Mouse (Mus musculus) kidney, embryonic 14.5 days (tissue): ENCODE measurements around the gene Nutm1. TPM values are rescaled to one million over a fixed set of nuclear protein-coding genes. Genes with fewer than 3 reads are reported as not detected.

ENCODE experiments used
- ATAC-seq: fragments of 200-750 bp; cut with Nextera tagmentation; 2 replicates; pipeline ENCODE4 v1.8.0; 2017; ENCODE audit warnings: moderate number of reproducible peaks, mild to moderate bottlenecking, moderate TSS enrichment, moderate library complexity; ENCODE audit not compliant: low FRiP score, low TSS enrichment
- H3K27ac ChIP-seq: fragments of 300-500 bp; sonication (generic); 2 replicates; pipeline ENCODE4 v1.5.1; 2014; ENCODE audit warnings: low read depth, mild to moderate bottlenecking, low read length, moderate library complexity, mixed read lengths
- H3K27me3 ChIP-seq: fragments of 300-500 bp; sonication (generic); 2 replicates; pipeline ENCODE4 v1.6.1; 2014; ENCODE audit warnings: mild to moderate bottlenecking, low read length; ENCODE audit not compliant: control insufficient read depth, insufficient read depth
- H3K36me3 ChIP-seq: fragments of 300-500 bp; sonication (generic); 2 replicates; pipeline ENCODE4 v1.6.1; 2014; ENCODE audit warnings: low read length, mixed read lengths; ENCODE audit not compliant: control insufficient read depth, insufficient read depth
- H3K4me1 ChIP-seq: fragments of 300-500 bp; sonication (generic); 2 replicates; pipeline ENCODE4 v1.6.1; 2014; ENCODE audit warnings: low read length, mixed read lengths; ENCODE audit not compliant: control insufficient read depth, insufficient read depth
- H3K4me2 ChIP-seq: fragments of 300-500 bp; sonication (generic); replicated peaks from 2 replicates; pipeline ENCODE4 v1.6.1; 2014; ENCODE audit warnings: low read depth, mild to moderate bottlenecking, low read length
- H3K4me3 ChIP-seq: fragments of 300-500 bp; sonication (generic); 2 replicates; pipeline ENCODE4 v1.5.1; 2014; ENCODE audit warnings: mild to moderate bottlenecking, low read length
- H3K9ac ChIP-seq: fragments of 300-500 bp; sonication (generic); 2 replicates; pipeline ENCODE4 v1.6.1; 2014; ENCODE audit warnings: low read depth, mild to moderate bottlenecking, low read length, moderate library complexity
- H3K9me3 ChIP-seq: fragments of 300-500 bp; sonication (generic); 2 replicates; pipeline ENCODE4 v1.6.1; 2016; ENCODE audit warnings: low read length; ENCODE audit not compliant: control insufficient read depth
- WGBS: fragments of 180-500 bp; shearing (Covaris S2); extraction: QIAGEN DNeasy Blood & Tissue Kit; methylation state at CpG from one replicate; pipeline ENCODE4 v1.1.7; 2014; 5-methylcytosine and 5-hydroxymethylcytosine counted together
- polyA plus RNA-seq: library from polyadenylated mRNA; unstranded; fragments of >200 nt; fragmentation: Nextera tagmentation; extraction: Ambion mirVana; gene quantifications from 2 replicates; pipeline ENCODE4 v1.2.1, GENCODE M21; 2014

Gene Nutm1
- polyA plus RNA-seq, 1 experiment from 2014 or later: 0.07 TPM

- no peaks in the 10 kb centered on the region for H3K4me1 ChIP-seq
- H3K4me3 ChIP-seq: no peak overlapping the region
- no peak overlapping the region for H3K9ac ChIP-seq
- no peaks in the 10 kb centered on the region for H3K27me3 ChIP-seq
- H3K36me3 ChIP-seq: no peaks in the 10 kb centered on the region
- ATAC-seq: no peak
- H3K9me3 ChIP-seq: no peaks in the 10 kb centered on the region
- WGBS: 71% methylated on average over 5 of the region's 5 CpGs
- no peak overlapping the region for H3K27ac ChIP-seq
- no peak overlapping the region for H3K4me2 ChIP-seq
Observed at GRCm38 (mm10) chr2:112222607-112223006, 36.5 kb downstream of the Nutm1 start.

GRCm38 (mm10) chr2:112220880-112221279, 38.2 kb downstream of the Nutm1 start:
- H3K27ac ChIP-seq: no peak overlapping the region
- no peak overlapping the region for H3K4me3 ChIP-seq
- no peaks in the 10 kb centered on the region for H3K27me3 ChIP-seq
- no peak for ATAC-seq
- H3K4me2 ChIP-seq: no peak overlapping the region
- H3K9me3 ChIP-seq: no peaks in the 10 kb centered on the region
- no peak overlapping the region for H3K9ac ChIP-seq
- H3K36me3 ChIP-seq: no peaks in the 10 kb centered on the region
- 89% methylated on average over 5 of the region's 5 CpGs for WGBS
- H3K4me1 ChIP-seq: no peaks in the 10 kb centered on the region

- no peak for ATAC-seq
Observed at GRCm38 (mm10) chr2:112217614-112218013, 41.5 kb downstream of the Nutm1 start.

GRCm38 (mm10) chr2:112215977-112216376, 43.1 kb downstream of the Nutm1 start:
- ATAC-seq: peak; percentile 71; the same call in 1 of the 2 replicates
- no peaks in the 10 kb centered on the region for H3K9me3 ChIP-seq
- no peaks in the 10 kb centered on the region for H3K27me3 ChIP-seq
- 5% methylated on average over 1 of the region's 1 CpGs for WGBS
- no peak overlapping the region for H3K4me2 ChIP-seq
- H3K9ac ChIP-seq: no peak overlapping the region
- no peak overlapping the region for H3K27ac ChIP-seq
- H3K36me3 ChIP-seq: no peaks in the 10 kb centered on the region
- H3K4me1 ChIP-seq: no peaks in the 10 kb centered on the region
- H3K4me3 ChIP-seq: no peak overlapping the region

More at GRCm38 (mm10) chr2:112217614-112218013, 41.5 kb downstream of the Nutm1 start:
- H3K27me3 ChIP-seq: no peaks in the 10 kb centered on the region
- no peak overlapping the region for H3K27ac ChIP-seq
- H3K4me2 ChIP-seq: no peak overlapping the region
- no peaks in the 10 kb centered on the region for H3K4me1 ChIP-seq
- H3K36me3 ChIP-seq: no peaks in the 10 kb centered on the region
- no peak overlapping the region for H3K4me3 ChIP-seq
- 84% methylated on average over 6 of the region's 6 CpGs for WGBS
- H3K9ac ChIP-seq: no peak overlapping the region
- no peaks in the 10 kb centered on the region for H3K9me3 ChIP-seq

GRCm38 (mm10) chr2:112210699-112211098, 48.4 kb downstream of the Nutm1 start:
- Histone ChIP-seq H3K9ac (no peak overlapping the region), H3K27me3 (no peaks in the 10 kb centered on the region), H3K4me3 (no peak overlapping the region), H3K36me3 (no peaks in the 10 kb centered on the region), H3K4me1 (no peaks in the 10 kb centered on the region), H3K27ac (no peak overlapping the region), H3K4me2 (no peak overlapping the region), H3K9me3 (no peaks in the 10 kb centered on the region)
- 94% methylated on average over 2 of the region's 2 CpGs for WGBS
- no peak for ATAC-seq

GRCm38 (mm10) chr2:112210142-112210541, 48.9 kb downstream of the Nutm1 start:
- H3K27me3 ChIP-seq: no peaks in the 10 kb centered on the region
- H3K4me3 ChIP-seq: no peak overlapping the region
- ATAC-seq: no peak
- no peak overlapping the region for H3K4me2 ChIP-seq
- no peak overlapping the region for H3K9ac ChIP-seq
- H3K9me3 ChIP-seq: no peaks in the 10 kb centered on the region
- H3K4me1 ChIP-seq: no peaks in the 10 kb centered on the region
- WGBS: 76% methylated on average over 6 of the region's 6 CpGs
- H3K36me3 ChIP-seq: no peaks in the 10 kb centered on the region
- no peak overlapping the region for H3K27ac ChIP-seq

GRCm38 (mm10) chr2:112203056-112203455, 56.0 kb downstream of the Nutm1 start:
- Histone ChIP-seq H3K27ac (no peak overlapping the region), H3K9me3 (no peaks in the 10 kb centered on the region), H3K36me3 (no peaks in the 10 kb centered on the region), H3K4me3 (no peak overlapping the region), H3K9ac (no peak overlapping the region), H3K4me1 (no peaks in the 10 kb centered on the region), H3K4me2 (no peak overlapping the region), H3K27me3 (no peaks in the 10 kb centered on the region)
- no peak for ATAC-seq
- 73% methylated on average over 6 of the region's 6 CpGs for WGBS

Other genes with a start within 250 kb of the Nutm1 start
- gene Olfr1310, start 246.6 kb downstream of the Nutm1 start, polyA plus RNA-seq: not detected in 2 replicates
- not detected in 2 replicates for gene Olfr1311, start 234.9 kb downstream of the Nutm1 start, polyA plus RNA-seq
- not detected in 2 replicates for gene Olfr1312, start 209.1 kb downstream of the Nutm1 start, polyA plus RNA-seq
- not detected in 2 replicates for gene Olfr1313, start 181.4 kb downstream of the Nutm1 start, polyA plus RNA-seq
- gene Olfr1314, start 162.5 kb downstream of the Nutm1 start, polyA plus RNA-seq: not detected in 2 replicates
- gene Olfr1315-ps1, start 143.9 kb downstream of the Nutm1 start, polyA plus RNA-seq: not detected in 2 replicates
- not detected in 2 replicates for gene Olfr1316, start 124.3 kb downstream of the Nutm1 start, polyA plus RNA-seq
- gene Olfr1317, start 119.0 kb downstream of the Nutm1 start, polyA plus RNA-seq: not detected in 2 replicates
- gene Olfr1318, start 105.1 kb downstream of the Nutm1 start, polyA plus RNA-seq: 0.09 TPM in 1 of 2 replicates, not detected in the other
- 17.1 and 24.3 TPM in 2 replicates for gene Lpcat4, start 19.8 kb downstream of the Nutm1 start, polyA plus RNA-seq
- 225 and 322 TPM in 2 replicates for gene Nop10, start 2.6 kb upstream of the Nutm1 start, polyA plus RNA-seq
- gene Slc12a6, start 6.5 kb upstream of the Nutm1 start, polyA plus RNA-seq: 6.6 and 12.7 TPM in 2 replicates
- not detected in 2 replicates for gene Gm21985, start 7.0 kb upstream of the Nutm1 start, polyA plus RNA-seq
- gene Emc4, start 108.7 kb upstream of the Nutm1 start, polyA plus RNA-seq: 123 and 132 TPM in 2 replicates
- 37.4 and 46.5 TPM in 2 replicates for gene Katnbl1, start 119.9 kb upstream of the Nutm1 start, polyA plus RNA-seq
- gene Emc7, start 195.7 kb upstream of the Nutm1 start, polyA plus RNA-seq: 17.2 and 18.2 TPM in 2 replicates
- gene Chrm5, start 221.5 kb upstream of the Nutm1 start, polyA plus RNA-seq: 0.20 and 0.22 TPM in 2 replicates
- gene Aven, start 233.7 kb upstream of the Nutm1 start, polyA plus RNA-seq: 10.9 and 12.4 TPM in 2 replicates